Mouse (Mus musculus) G1E (cell line): ENCODE measurements at regions not wholly inside any gene's neighbourhood (a gene's known extent, or its start where the extent isn't known, plus 50 kb on each side); places are given as distances from the start of the nearest gene placed in this dataset.
A peak's percentile ranks its signal among the peaks of the same experiment; 100 is the strongest.

Experiments
- ATAC-seq: 2 replicates; pipeline ENCODE4 v1.8.0; 2016; ENCODE audit warnings: mild to moderate bottlenecking; ENCODE audit not compliant: insufficient number of reproducible peaks, poor library complexity, low FRiP score, severe bottlenecking; ENCODE audit errors: extremely low read depth
- DNase-seq: peaks from one replicate; pipeline ENCODE4 v3.0.0; 2012; ENCODE audit warnings: low spot score
- H3K27me3 ChIP-seq: 2 replicates; pipeline ENCODE4 v1.6.1; 2012; ENCODE audit warnings: mild to moderate bottlenecking, low read length, inconsistent platforms; ENCODE audit not compliant: insufficient read depth
- H3K36me3 ChIP-seq: replicated peaks from 2 replicates; pipeline ENCODE3; 2012; ENCODE audit warnings: mild to moderate bottlenecking, inconsistent platforms
- H3K4me1 ChIP-seq: 2 replicates; pipeline ENCODE4 v1.6.1; 2012; ENCODE audit warnings: low read depth, low read length, inconsistent platforms, mixed read lengths; ENCODE audit not compliant: insufficient read depth
- H3K4me3 ChIP-seq: 2 replicates; pipeline ENCODE4 v1.5.1; 2012; ENCODE audit warnings: low read depth, mild to moderate bottlenecking, inconsistent platforms, low read length, moderate library complexity, mixed read lengths
- H3K9me3 ChIP-seq: replicated peaks from 2 replicates; pipeline ENCODE4 v1.6.1; 2012; ENCODE audit warnings: inconsistent platforms
- CTCF ChIP-seq: IDR thresholded peaks from 2 replicates; pipeline ENCODE4 v1.5.1; 2012; ENCODE audit warnings: low read depth, low read length, inconsistent platforms, mixed read lengths
- GATA1 ChIP-seq: IDR thresholded peaks from 2 replicates; pipeline ENCODE4 v1.6.1; 2012; ENCODE audit warnings: borderline replicate concordance, low read length, inconsistent platforms, mixed read lengths
- GATA2 ChIP-seq: IDR thresholded peaks from 2 replicates; pipeline ENCODE4 v1.6.1; 2012; ENCODE audit warnings: low read depth, low read length, inconsistent platforms, borderline replicate concordance
- POLR2AphosphoS5 ChIP-seq: IDR thresholded peaks from 2 replicates; pipeline ENCODE4 v1.6.1; 2012; ENCODE audit warnings: low read depth, low read length, inconsistent platforms; ENCODE audit not compliant: insufficient replicate concordance
- TAL1 ChIP-seq: conservative IDR thresholded peaks from 2 replicates; pipeline ENCODE4 v1.6.1; 2012; ENCODE audit warnings: low read depth, low read length, inconsistent platforms, mixed read lengths

GRCm38 (mm10) chr6:44793348-44793747 lies 265.8 kb upstream of the Cntnap2 start:
- Histone ChIP-seq H3K27me3 (no peaks in the 10 kb centered on the region), H3K9me3 (no peaks in the 10 kb centered on the region), H3K36me3 (no peaks in the 10 kb centered on the region), H3K4me1 (no peaks in the 10 kb centered on the region), H3K4me3 (no peak overlapping the region)
- TF ChIP-seq CTCF (no peak), GATA1 (no peak), POLR2AphosphoS5 (no peak), GATA2 (no peak), TAL1 (no peak)
- DNase-seq, result no peak
- ATAC-seq, result no peak

GRCm38 (mm10) chr6:44815362-44815761 lies 243.8 kb upstream of the Cntnap2 start:
- H3K27me3 ChIP-seq, result no peaks in the 10 kb centered on the region
- no peaks in the 10 kb centered on the region for H3K36me3 ChIP-seq
- no peak for ATAC-seq
- no peaks in the 10 kb centered on the region for H3K4me1 ChIP-seq
- no peaks in the 10 kb centered on the region for H3K9me3 ChIP-seq
- TF ChIP-seq GATA1 (no peak), GATA2 (no peak), TAL1 (no peak), CTCF (no peak), POLR2AphosphoS5 (no peak)
- no peak for DNase-seq
- no peak overlapping the region for H3K4me3 ChIP-seq

- H3K27me3 ChIP-seq, result no peaks in the 10 kb centered on the region
- ATAC-seq, result peak; percentile 94
Measured at GRCm38 (mm10) chr6:44844177-44844576, 215.0 kb upstream of the Cntnap2 start.

GRCm38 (mm10) chr6:44849477-44849876 lies 209.7 kb upstream of the Cntnap2 start:
- no peak overlapping the region for H3K4me3 ChIP-seq
- H3K27me3 ChIP-seq, result no peaks in the 10 kb centered on the region
- ATAC-seq (no peak), DNase-seq (no peak)
- H3K36me3 ChIP-seq, result no peaks in the 10 kb centered on the region
- peaks cover 9% of the 10 kb centered on the region for H3K4me1 ChIP-seq
- no peaks in the 10 kb centered on the region for H3K9me3 ChIP-seq
- TF ChIP-seq GATA1 (no peak), GATA2 (no peak), POLR2AphosphoS5 (no peak), TAL1 (no peak), CTCF (no peak)

More at GRCm38 (mm10) chr6:44844177-44844576, 215.0 kb upstream of the Cntnap2 start:
- H3K4me3 ChIP-seq, result no peak overlapping the region
- TF ChIP-seq POLR2AphosphoS5 (no peak), TAL1 (peak; percentile 73)
- peak; percentile 10 for DNase-seq
- H3K9me3 ChIP-seq, result no peaks in the 10 kb centered on the region
- peaks cover 25% of the 10 kb centered on the region for H3K4me1 ChIP-seq
- no peaks in the 10 kb centered on the region for H3K36me3 ChIP-seq

DNA sequence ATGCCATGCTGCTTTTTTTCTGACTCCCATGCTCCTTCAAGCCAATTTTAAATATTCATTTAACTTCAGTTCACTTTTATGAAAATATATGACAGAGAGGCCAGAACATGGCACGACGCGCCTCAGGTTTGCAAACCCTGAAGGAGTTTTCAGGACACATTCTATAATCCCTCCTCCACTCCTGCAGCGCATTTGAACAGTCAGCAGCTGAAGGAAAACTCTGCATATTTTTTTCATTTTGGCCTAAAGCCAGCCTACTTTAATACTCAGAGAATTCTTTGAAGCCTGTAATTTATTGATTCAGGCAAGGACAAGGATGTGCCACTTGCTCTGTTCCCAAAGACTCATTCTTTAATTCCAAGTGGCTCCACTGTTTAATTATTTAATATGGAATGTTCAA lies 208.3 kb upstream of the Cntnap2 start:
- no peak for TF ChIP-seq CTCF
- no peak for TF ChIP-seq GATA1
- no peak for TF ChIP-seq POLR2AphosphoS5
- TF ChIP-seq GATA2, result no peak
- no peak for TF ChIP-seq TAL1
- no peak for ATAC-seq
- H3K27me3 ChIP-seq, result no peaks in the 10 kb centered on the region
- no peaks in the 10 kb centered on the region for H3K9me3 ChIP-seq
- H3K36me3 ChIP-seq, result no peaks in the 10 kb centered on the region
- no peak for DNase-seq
- H3K4me1 ChIP-seq, result peaks cover 2% of the 10 kb centered on the region; the same call in 1 of the 2 replicates
- H3K4me3 ChIP-seq, result no peak overlapping the region

DNA sequence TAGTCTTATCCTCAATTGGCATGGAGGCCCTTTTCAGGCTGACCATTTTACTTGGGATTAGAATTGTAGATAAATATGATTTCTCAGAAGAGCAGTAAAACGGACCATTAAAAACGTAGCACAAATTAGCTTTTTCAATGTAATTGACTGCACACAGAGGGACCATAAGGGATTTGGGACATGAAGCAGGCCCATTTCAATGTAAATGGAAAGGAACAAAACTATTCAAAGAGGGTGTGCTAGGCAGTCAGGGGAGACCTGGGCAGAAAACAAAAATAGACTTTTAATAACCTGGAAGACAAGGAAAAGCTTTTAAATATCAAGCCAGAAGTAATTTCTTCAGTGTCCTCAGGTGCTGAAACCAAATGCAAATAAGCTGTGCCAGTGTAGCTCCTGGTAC lies 158.9 kb upstream of the Cntnap2 start:
- H3K4me3 ChIP-seq, result no peak overlapping the region
- no peaks in the 10 kb centered on the region for H3K9me3 ChIP-seq
- peaks cover 8% of the 10 kb centered on the region for H3K4me1 ChIP-seq
- no peaks in the 10 kb centered on the region for H3K27me3 ChIP-seq
- ATAC-seq, result no peak
- DNase-seq, result no peak
- no peak for TF ChIP-seq POLR2AphosphoS5
- no peak for TF ChIP-seq GATA1
- no peak for TF ChIP-seq CTCF
- TF ChIP-seq GATA2, result no peak
- no peak for TF ChIP-seq TAL1
- no peaks in the 10 kb centered on the region for H3K36me3 ChIP-seq
